Comparison of ENCODE assay signal across 9 mouse cellular contexts in genomic region chr4:40874151-40874600, GRCm38 (mm10). TPM values are rescaled to one million over a fixed set of nuclear protein-coding genes. Genes with fewer than 3 reads are reported as not detected.
DNase-seq lines count a peak whose midpoint lies in the region; ATAC-seq and TF ChIP-seq lines count a peak whose summit lies in the region.
"Had no signal": no experiment of that assay in that cellular context is flagged by ENCODE, and none has a peak within 500 bp of the region (broad histone marks: within the 10 kb centered on the region; RNA-seq: fewer than 3 reads in every experiment).

No protein-coding gene starts in this region.

- no peak overlapping the region for H3K4me2 ChIP-seq in forebrain, postnatal 0 days (ENCODE audit: low read depth)
- H3K4me2 ChIP-seq in hindbrain, embryonic 16.5 days (ENCODE audit: low read length), result no peak overlapping the region
- H3K4me2 ChIP-seq in liver, embryonic 12.5 days, result no peak overlapping the region

- no peaks in the 10 kb centered on the region for H3K9me3 ChIP-seq in forebrain, postnatal 0 days (ENCODE audit: low read length)
- no peaks in the 10 kb centered on the region for H3K9me3 ChIP-seq in hindbrain, embryonic 16.5 days (ENCODE audit: control insufficient read depth, low read length)
- no peaks in the 10 kb centered on the region for H3K9me3 ChIP-seq in liver, embryonic 12.5 days (replicated peaks)

- H3K4me1 ChIP-seq in forebrain, postnatal 0 days (ENCODE audit: insufficient read depth), result no peaks in the 10 kb centered on the region
- peaks cover 13% of the 10 kb centered on the region for H3K4me1 ChIP-seq in hindbrain, embryonic 16.5 days (ENCODE audit: control insufficient read depth, insufficient read depth, low read depth, low read length)
- H3K4me1 ChIP-seq in liver, embryonic 12.5 days, result peaks cover 67% of the 10 kb centered on the region

- no peak overlapping the region for H3K4me3 ChIP-seq in forebrain, postnatal 0 days (ENCODE audit: low read depth, low read length)
- no peak overlapping the region for H3K4me3 ChIP-seq in hindbrain, embryonic 16.5 days (ENCODE audit: low read length)
- no peak overlapping the region for H3K4me3 ChIP-seq in liver, embryonic 12.5 days

- H3K36me3 ChIP-seq in forebrain, postnatal 0 days (ENCODE audit: insufficient read depth), result no peaks in the 10 kb centered on the region
- no peaks in the 10 kb centered on the region for H3K36me3 ChIP-seq in hindbrain, embryonic 16.5 days (ENCODE audit: control insufficient read depth, insufficient read depth, low read length)
- H3K36me3 ChIP-seq in liver, embryonic 12.5 days, result no peaks in the 10 kb centered on the region

- peak; percentile 53 for ATAC-seq in cerebellum, adult (ENCODE audit: insufficient number of reproducible peaks, low FRiP score, low TSS enrichment)
- ATAC-seq in forebrain, postnatal 0 days, result peak; percentile 50; the same call in 1 of the 2 replicates
- peak; percentile 32; the same call in 1 of the 2 replicates for ATAC-seq in hindbrain, embryonic 16.5 days
- no peak for ATAC-seq in liver, embryonic 12.5 days

- no peaks in the 10 kb centered on the region for H3K27me3 ChIP-seq in forebrain, postnatal 0 days (ENCODE audit: insufficient read depth, low read length)
- no peaks in the 10 kb centered on the region for H3K27me3 ChIP-seq in hindbrain, embryonic 16.5 days (replicated peaks; ENCODE audit: control insufficient read depth, insufficient read depth, low read length)
- no peaks in the 10 kb centered on the region for H3K27me3 ChIP-seq in liver, embryonic 12.5 days (replicated peaks)

- H3K27ac ChIP-seq in forebrain, postnatal 0 days (ENCODE audit: low read depth, low read length), result no peak overlapping the region
- H3K27ac ChIP-seq in hindbrain, embryonic 16.5 days (ENCODE audit: low read depth, low read length), result no peak overlapping the region; the same call in 1 of the 2 replicates
- peak overlapping the region; percentile 34 for H3K27ac ChIP-seq in liver, embryonic 12.5 days

- DNase-seq in cerebellum, adult 8-10 months, result no peak
- DNase-seq in MN1 (ENCODE audit: low spot score), result peak; percentile 43
- DNase-seq in forebrain, postnatal 0 days, result peak; percentile 56
- DNase-seq in spleen, adult 18-20 months, result no peak
- DNase-seq in layer of hippocampus, postnatal 10 days (ENCODE audit: low spot score in 2 of 2), result no peak

- 40% methylated on average over 6 of the region's 6 CpGs for WGBS in forebrain, postnatal 0 days
- 54% methylated on average over 6 of the region's 6 CpGs for WGBS in hindbrain, embryonic 16.5 days
- 44% methylated on average over 6 of the region's 6 CpGs for WGBS in liver, embryonic 12.5 days (ENCODE audit: insufficient replicate concordance)

- TF ChIP-seq CTCF in forebrain, postnatal 0 days (IDR thresholded peaks at IDR 0.05; ENCODE audit: low read depth), result no peak

- H3K9ac ChIP-seq in forebrain, postnatal 0 days, result no peak overlapping the region
- H3K9ac ChIP-seq in hindbrain, embryonic 16.5 days (ENCODE audit: low read depth, low read length), result no peak overlapping the region
- H3K9ac ChIP-seq in liver, embryonic 12.5 days, result no peak overlapping the region

RNA-seq across cellular contexts. Expression of gene B4galt1, which starts 20.4 kb away (rescaled TPM):
- 6.8 and 10.0 TPM in 2 replicates for total RNA-seq in forebrain, postnatal 0 days (2014; rRNA removed)
- polyA plus RNA-seq in forebrain, postnatal 0 days (2015; fragmentation: Nextera tagmentation; extraction: Ambion mirVana), result 4.6 and 4.9 TPM in 2 replicates
- polyA plus RNA-seq in hindbrain, embryonic 16.5 days (2015; fragmentation: Nextera tagmentation; extraction: Ambion mirVana), result 6.6 and 9.3 TPM in 2 replicates
- polyA plus RNA-seq in liver, embryonic 12.5 days (2016; fragmentation: Nextera tagmentation; extraction: Ambion mirVana), result 39.6 and 40.0 TPM in 2 replicates
- 1 to 10 TPM; 6.5 to 7.0 TPM for total RNA-seq in layer of hippocampus, postnatal 10 days (2021)

RNA-seq across cellular contexts. Expression of gene Spink4, which starts 45.7 kb away (rescaled TPM):
- total RNA-seq in forebrain, postnatal 0 days (2014; rRNA removed), result not detected in 2 replicates
- polyA plus RNA-seq in forebrain, postnatal 0 days (2015; fragmentation: Nextera tagmentation; extraction: Ambion mirVana), result not detected in 2 replicates
- polyA plus RNA-seq in hindbrain, embryonic 16.5 days (2015; fragmentation: Nextera tagmentation; extraction: Ambion mirVana), result not detected in 2 replicates
- 0.58 TPM in 1 of 2 replicates, not detected in the other for polyA plus RNA-seq in liver, embryonic 12.5 days (2016; fragmentation: Nextera tagmentation; extraction: Ambion mirVana)
- not detected for total RNA-seq in layer of hippocampus, postnatal 10 days (2021)
- total RNA-seq: left cerebral cortex, postnatal 25 days had no signal

Comparison
In these comparisons a context has a peak if more than half of its experiments do, and no peak if none do; other contexts are left out.
1. DNase-seq: peak in MN1 (single experiment) and forebrain, postnatal 0 days (single experiment); none in cerebellum, adult 8-10 months (single experiment), spleen, adult 18-20 months (0 of 2) and layer of hippocampus, postnatal 10 days (0 of 2).